ENCODE assay signal across 8 mouse cellular contexts in genomic region chr11:117357916-117358639, GRCm38 (mm10).
DNase-seq lines count a peak whose midpoint lies in the region; ATAC-seq and TF ChIP-seq lines count a peak whose summit lies in the region.

No protein-coding gene starts in this region.

- intact Hi-C loops in heart, adult 2 months (cut with DNase I), result loop anchor here (1.0 to 2.0 kb wide), 2 partner anchors 45 to 120 kb away; no protein-coding TSS in a partner anchor

- H3K4me1 ChIP-seq in embryonic facial prominence, embryonic 12.5 days, result no peaks in the 10 kb centered on the region
- peaks cover 5% of the 10 kb centered on the region for H3K4me1 ChIP-seq in heart, adult 2 months (ENCODE audit: control insufficient read depth, insufficient read depth, low read length)
- H3K4me1 ChIP-seq in limb, embryonic 13.5 days, result peaks cover 15% of the 10 kb centered on the region
- no peaks in the 10 kb centered on the region for H3K4me1 ChIP-seq in midbrain, postnatal 0 days (ENCODE audit: insufficient read depth, low read length)

- no peak overlapping the region for H3K4me3 ChIP-seq in embryonic facial prominence, embryonic 12.5 days
- H3K4me3 ChIP-seq in heart, adult 2 months, result no peak overlapping the region
- H3K4me3 ChIP-seq in limb, embryonic 13.5 days, result no peak overlapping the region
- H3K4me3 ChIP-seq in midbrain, postnatal 0 days (ENCODE audit: low read depth, low read length), result no peak overlapping the region

- no peak overlapping the region for H3K27ac ChIP-seq in embryonic facial prominence, embryonic 12.5 days
- no peak overlapping the region for H3K27ac ChIP-seq in heart, adult 2 months
- peak overlapping the region; percentile 15; the same call in 1 of the 2 replicates for H3K27ac ChIP-seq in limb, embryonic 13.5 days
- no peak overlapping the region for H3K27ac ChIP-seq in midbrain, postnatal 0 days (ENCODE audit: low read depth, low read length)

- no peak overlapping the region for H3K9ac ChIP-seq in embryonic facial prominence, embryonic 12.5 days
- H3K9ac ChIP-seq in heart, adult 2 months (ENCODE audit: low read depth, low read length), result no peak overlapping the region
- peak overlapping the region; percentile 31; the same call in 1 of the 2 replicates for H3K9ac ChIP-seq in limb, embryonic 13.5 days
- no peak overlapping the region for H3K9ac ChIP-seq in midbrain, postnatal 0 days (replicated peaks; ENCODE audit: low read length, poor library complexity, severe bottlenecking)

- no peak; the same call in 1 of the 2 replicates for TF ChIP-seq CTCF in heart, adult 2 months (IDR thresholded peaks at IDR 0.05)
- TF ChIP-seq CTCF in midbrain, postnatal 0 days (IDR thresholded peaks at IDR 0.05), result peak; percentile 100

- peak; percentile 99 for TF ChIP-seq EP300 in heart, adult 2 months (IDR thresholded peaks at IDR 0.05; ENCODE audit: insufficient read depth, low read depth, low read length)

- no peaks in the 10 kb centered on the region for H3K9me3 ChIP-seq in embryonic facial prominence, embryonic 12.5 days
- H3K9me3 ChIP-seq in limb, embryonic 13.5 days, result 0 out of 2 replicates have a peak, but pooled peaks cover 6% of the 10 kb centered on the region
- no peaks in the 10 kb centered on the region for H3K9me3 ChIP-seq in midbrain, postnatal 0 days (ENCODE audit: low read length)

- TF ChIP-seq POLR2A in heart, adult 2 months (IDR thresholded peaks at IDR 0.05; ENCODE audit: insufficient read depth, low read depth, low read length), result peak; percentile 18; the same call in 1 of the 2 replicates

- WGBS in embryonic facial prominence, embryonic 12.5 days, result 30% methylated on average over 8 of the region's 8 CpGs
- WGBS in heart, adult 2 months, result 44% methylated on average over 8 of the region's 8 CpGs
- WGBS in limb, embryonic 13.5 days, result 40% methylated on average over 8 of the region's 8 CpGs
- WGBS in midbrain, postnatal 0 days, result 37% methylated on average over 8 of the region's 8 CpGs

- H3K79me2 ChIP-seq in heart, adult 2 months (replicated peaks; ENCODE audit: control insufficient read depth, insufficient read depth, low read length), result no peaks in the 10 kb centered on the region

- H3K4me2 ChIP-seq in embryonic facial prominence, embryonic 12.5 days (replicated peaks), result no peak overlapping the region
- H3K4me2 ChIP-seq in limb, embryonic 13.5 days (replicated peaks), result no peak overlapping the region
- H3K4me2 ChIP-seq in midbrain, postnatal 0 days (ENCODE audit: low read depth, low read length, poor library complexity, severe bottlenecking), result no peak overlapping the region

- ATAC-seq in embryonic facial prominence, embryonic 12.5 days (ENCODE audit: insufficient number of reproducible peaks, insufficient read depth, low FRiP score, low TSS enrichment), result 0 out of 2 replicates have a peak, but pooled peaks have one; percentile 11
- ATAC-seq in limb, embryonic 13.5 days (ENCODE audit: low FRiP score, low read depth), result peak; percentile 49
- ATAC-seq in midbrain, postnatal 0 days (ENCODE audit: low FRiP score), result no peak; the same call in 1 of the 2 replicates

- peaks cover 97% of the 10 kb centered on the region for H3K36me3 ChIP-seq in embryonic facial prominence, embryonic 12.5 days
- H3K36me3 ChIP-seq in heart, adult 2 months (ENCODE audit: control insufficient read depth, insufficient read depth, low read length), result no peaks in the 10 kb centered on the region
- peaks cover 96% of the 10 kb centered on the region for H3K36me3 ChIP-seq in limb, embryonic 13.5 days
- peaks cover 62% of the 10 kb centered on the region for H3K36me3 ChIP-seq in midbrain, postnatal 0 days (ENCODE audit: insufficient read depth, low read length)

- DNase-seq in 3T3-L1 (ENCODE audit: low read depth, low spot score), result peak; percentile 99
- DNase-seq in adrenal gland, postnatal 25 days, result peak; percentile 91
- DNase-seq in heart, adult 2 months, result peak; percentile 90 to 93
- peak; percentile 97 for DNase-seq in kidney, adult 9 months
- DNase-seq in midbrain, postnatal 0 days (ENCODE audit: low spot score), result peak; percentile 98
- peak; percentile 81 to 89 for DNase-seq in spleen, postnatal 14 days (ENCODE audit: low spot score in 2 of 2)

- no peaks in the 10 kb centered on the region for H3K27me3 ChIP-seq in embryonic facial prominence, embryonic 12.5 days
- no peaks in the 10 kb centered on the region for H3K27me3 ChIP-seq in heart, adult 2 months (ENCODE audit: control insufficient read depth, insufficient read depth, low read length)
- no peaks in the 10 kb centered on the region for H3K27me3 ChIP-seq in limb, embryonic 13.5 days
- H3K27me3 ChIP-seq in midbrain, postnatal 0 days (ENCODE audit: insufficient read depth, low read length), result no peaks in the 10 kb centered on the region
